30 mouse cellular contexts compared by ENCODE assay signal in genomic region chr1:175950421-175950820, GRCm38 (mm10). TPM values are rescaled to one million over a fixed set of nuclear protein-coding genes. Genes with fewer than 3 reads are reported as not detected.
A peak's percentile ranks its signal among the peaks of the same experiment; 100 is the strongest.
DNase-seq lines count a peak whose midpoint lies in the region; ATAC-seq lines count a peak whose summit lies in the region.
"Had no signal": no experiment of that assay in that cellular context is flagged by ENCODE, and none has a peak within 500 bp of the region (broad histone marks: within the 10 kb centered on the region; RNA-seq: fewer than 3 reads in every experiment).

No protein-coding gene starts in this region.

- no peaks in the 10 kb centered on the region for H3K27me3 ChIP-seq in embryonic facial prominence, embryonic 11.5 days (ENCODE audit: control insufficient read depth, insufficient read depth, low read length)
- no peaks in the 10 kb centered on the region for H3K27me3 ChIP-seq in embryonic facial prominence, embryonic 10.5 days (replicated peaks; ENCODE audit: low read depth, poor library complexity, severe bottlenecking)
- no peaks in the 10 kb centered on the region for H3K27me3 ChIP-seq in kidney, embryonic 15.5 days
- H3K27me3 ChIP-seq in kidney, embryonic 16.5 days (ENCODE audit: insufficient read depth, low read length): no peaks in the 10 kb centered on the region
- H3K27me3 ChIP-seq in embryonic facial prominence, embryonic 15.5 days: no peaks in the 10 kb centered on the region
- H3K27me3 ChIP-seq in limb, embryonic 12.5 days: no peaks in the 10 kb centered on the region
- H3K27me3 ChIP-seq: embryonic facial prominence, embryonic 12.5 days; forebrain, embryonic 12.5 days; Patski had no signal

- no peaks in the 10 kb centered on the region for H3K36me3 ChIP-seq in embryonic facial prominence, embryonic 11.5 days (replicated peaks; ENCODE audit: control insufficient read depth, insufficient read depth, low read depth, low read length)
- no peaks in the 10 kb centered on the region for H3K36me3 ChIP-seq in embryonic facial prominence, embryonic 10.5 days (replicated peaks)
- no peaks in the 10 kb centered on the region for H3K36me3 ChIP-seq in kidney, embryonic 15.5 days
- no peaks in the 10 kb centered on the region for H3K36me3 ChIP-seq in kidney, embryonic 16.5 days (ENCODE audit: insufficient read depth, low read length)
- H3K36me3 ChIP-seq in embryonic facial prominence, embryonic 15.5 days: no peaks in the 10 kb centered on the region
- H3K36me3 ChIP-seq in limb, embryonic 12.5 days: no peaks in the 10 kb centered on the region
- H3K36me3 ChIP-seq: embryonic facial prominence, embryonic 12.5 days; forebrain, embryonic 10.5 days; forebrain, embryonic 12.5 days had no signal

- intact Hi-C loops in gastrocnemius, postnatal 36 days (cut with DNase I): no loop called here

- H3K9me3 ChIP-seq in embryonic facial prominence, embryonic 11.5 days (replicated peaks; ENCODE audit: control insufficient read depth, low read length): no peaks in the 10 kb centered on the region
- H3K9me3 ChIP-seq in embryonic facial prominence, embryonic 10.5 days: no peaks in the 10 kb centered on the region
- no peaks in the 10 kb centered on the region for H3K9me3 ChIP-seq in kidney, embryonic 15.5 days (replicated peaks)
- H3K9me3 ChIP-seq in kidney, embryonic 16.5 days (ENCODE audit: low read length): no peaks in the 10 kb centered on the region; the same call in 1 of the 2 replicates
- H3K9me3 ChIP-seq in embryonic facial prominence, embryonic 15.5 days (replicated peaks): no peaks in the 10 kb centered on the region
- no peaks in the 10 kb centered on the region for H3K9me3 ChIP-seq in limb, embryonic 12.5 days
- H3K9me3 ChIP-seq: embryonic facial prominence, embryonic 12.5 days; forebrain, embryonic 12.5 days had no signal

- no peak overlapping the region for H3K27ac ChIP-seq in embryonic facial prominence, embryonic 11.5 days (replicated peaks; ENCODE audit: low read depth, low read length)
- no peak overlapping the region for H3K27ac ChIP-seq in embryonic facial prominence, embryonic 10.5 days (replicated peaks)
- no peak overlapping the region for H3K27ac ChIP-seq in kidney, embryonic 15.5 days
- no peak overlapping the region for H3K27ac ChIP-seq in kidney, embryonic 16.5 days (ENCODE audit: low read length)
- 0 out of 2 replicates have a peak overlapping the region, but pooled peaks have one; percentile 4 for H3K27ac ChIP-seq in embryonic facial prominence, embryonic 15.5 days (replicated peaks)
- H3K27ac ChIP-seq in limb, embryonic 12.5 days: no peak overlapping the region
- H3K27ac ChIP-seq: embryonic facial prominence, embryonic 12.5 days; forebrain, embryonic 10.5 days; forebrain, embryonic 12.5 days had no signal

- H3K4me1 ChIP-seq in embryonic facial prominence, embryonic 11.5 days (ENCODE audit: control insufficient read depth, insufficient read depth, low read length): no peaks in the 10 kb centered on the region
- H3K4me1 ChIP-seq in embryonic facial prominence, embryonic 10.5 days: peaks cover 6% of the 10 kb centered on the region; the same call in 1 of the 2 replicates
- 0 out of 2 replicates have a peak, but pooled peaks cover 3% of the 10 kb centered on the region for H3K4me1 ChIP-seq in kidney, embryonic 15.5 days
- H3K4me1 ChIP-seq in kidney, embryonic 16.5 days (ENCODE audit: insufficient read depth, low read length): no peaks in the 10 kb centered on the region
- no peaks in the 10 kb centered on the region for H3K4me1 ChIP-seq in embryonic facial prominence, embryonic 15.5 days
- H3K4me1 ChIP-seq in limb, embryonic 12.5 days (replicated peaks): no peaks in the 10 kb centered on the region
- H3K4me1 ChIP-seq: embryonic facial prominence, embryonic 12.5 days; forebrain, embryonic 10.5 days; forebrain, embryonic 12.5 days had no signal

- no peak overlapping the region for H3K9ac ChIP-seq in embryonic facial prominence, embryonic 11.5 days (replicated peaks; ENCODE audit: low read length)
- no peak overlapping the region for H3K9ac ChIP-seq in kidney, embryonic 15.5 days
- H3K9ac ChIP-seq in kidney, embryonic 16.5 days (replicated peaks; ENCODE audit: low read length): no peak overlapping the region
- H3K9ac ChIP-seq in embryonic facial prominence, embryonic 15.5 days: no peak overlapping the region
- no peak overlapping the region for H3K9ac ChIP-seq in limb, embryonic 12.5 days (replicated peaks)
- H3K9ac ChIP-seq: embryonic facial prominence, embryonic 12.5 days; forebrain, embryonic 12.5 days had no signal

- ATAC-seq in embryonic facial prominence, embryonic 11.5 days (replicated peaks; ENCODE audit: insufficient number of reproducible peaks, low FRiP score, low TSS enrichment, low read depth): 0 out of 2 replicates have a peak, but pooled peaks have one; percentile 75
- peak; percentile 49; the same call in 1 of the 2 replicates for ATAC-seq in kidney, embryonic 15.5 days (replicated peaks; ENCODE audit: low FRiP score)
- ATAC-seq in kidney, embryonic 16.5 days (ENCODE audit: low FRiP score, low TSS enrichment): no peak
- no peak for ATAC-seq in embryonic facial prominence, embryonic 15.5 days (ENCODE audit: insufficient number of reproducible peaks, low FRiP score, low TSS enrichment, low read depth)
- 0 out of 2 replicates have a peak, but pooled peaks have one; percentile 42 for ATAC-seq in limb, embryonic 12.5 days (ENCODE audit: insufficient number of reproducible peaks, insufficient read depth, low FRiP score, low TSS enrichment, low read depth)
- ATAC-seq: activated CD4-positive, CD25-positive, alpha-beta regulatory T cell, adult 4 months; forebrain, embryonic 14.5 days; forebrain, embryonic 16.5 days; Patski had no signal

- 51% methylated on average over 3 of the region's 3 CpGs for WGBS in embryonic facial prominence, embryonic 11.5 days
- WGBS in embryonic facial prominence, embryonic 10.5 days: 51% methylated on average over 3 of the region's 3 CpGs
- 69% methylated on average over 3 of the region's 3 CpGs for WGBS in kidney, embryonic 15.5 days
- WGBS in kidney, embryonic 16.5 days: 64% methylated on average over 3 of the region's 3 CpGs
- 44% methylated on average over 3 of the region's 3 CpGs for WGBS in embryonic facial prominence, embryonic 15.5 days
- 32% methylated on average over 3 of the region's 3 CpGs for WGBS in limb, embryonic 12.5 days

- no peak overlapping the region for H3K4me3 ChIP-seq in embryonic facial prominence, embryonic 11.5 days (ENCODE audit: low read depth, low read length)
- H3K4me3 ChIP-seq in embryonic facial prominence, embryonic 10.5 days: no peak overlapping the region
- H3K4me3 ChIP-seq in kidney, embryonic 15.5 days (replicated peaks): no peak overlapping the region
- no peak overlapping the region for H3K4me3 ChIP-seq in kidney, embryonic 16.5 days (ENCODE audit: low read length)
- H3K4me3 ChIP-seq in embryonic facial prominence, embryonic 15.5 days (replicated peaks): no peak overlapping the region
- no peak overlapping the region for H3K4me3 ChIP-seq in limb, embryonic 12.5 days (replicated peaks)
- H3K4me3 ChIP-seq: embryonic facial prominence, embryonic 12.5 days; erythroblast, embryonic 14.5 days; forebrain, embryonic 10.5 days; forebrain, embryonic 12.5 days had no signal

- DNase-seq in embryonic facial prominence, embryonic 11.5 days (ENCODE audit: low spot score): peak; percentile 56
- no peak for DNase-seq in embryonic facial prominence, embryonic 10.5 days (ENCODE audit: low spot score)
- no peak for DNase-seq in testis, postnatal 10 days (ENCODE audit: low spot score)
- no peak for DNase-seq in gastrocnemius, postnatal 36 days
- DNase-seq: adrenal gland, adult 8-10 months; adrenal gland, postnatal 14 days; adrenal gland, postnatal 36 days; cerebellum, adult 11-12 months; cerebellum, adult 9-10 months; cerebellum, postnatal 10 days; embryo, embryonic 11 days had no signal

- no peak overlapping the region for H3K4me2 ChIP-seq in embryonic facial prominence, embryonic 11.5 days (ENCODE audit: low read depth, low read length)
- H3K4me2 ChIP-seq in kidney, embryonic 15.5 days: no peak overlapping the region
- H3K4me2 ChIP-seq in kidney, embryonic 16.5 days (replicated peaks; ENCODE audit: low read depth, low read length): no peak overlapping the region
- no peak overlapping the region for H3K4me2 ChIP-seq in embryonic facial prominence, embryonic 15.5 days (replicated peaks)
- no peak overlapping the region for H3K4me2 ChIP-seq in limb, embryonic 12.5 days
- H3K4me2 ChIP-seq: embryonic facial prominence, embryonic 12.5 days; forebrain, embryonic 12.5 days had no signal

RNA-seq across cellular contexts. Expression of gene Rbm8a2, which starts 28.5 kb away (rescaled TPM):
- 0.61 and 1.1 TPM in 2 replicates for polyA plus RNA-seq in embryonic facial prominence, embryonic 11.5 days (2014; fragmentation: Nextera tagmentation; extraction: Ambion mirVana)
- polyA plus RNA-seq in embryonic facial prominence, embryonic 10.5 days (2016; fragmentation: Nextera tagmentation; extraction: Ambion mirVana): 0.69 and 0.98 TPM in 2 replicates
- polyA plus RNA-seq in kidney, embryonic 15.5 days (2015; fragmentation: Nextera tagmentation; extraction: Ambion mirVana): 0.62 and 0.73 TPM in 2 replicates
- polyA plus RNA-seq in kidney, embryonic 16.5 days (2015; fragmentation: Nextera tagmentation; extraction: Ambion mirVana): 0.35 and 1.5 TPM in 2 replicates
- 0.56 and 1.3 TPM in 2 replicates for polyA plus RNA-seq in embryonic facial prominence, embryonic 15.5 days (2015; fragmentation: Nextera tagmentation; extraction: Ambion mirVana)
- polyA plus RNA-seq in limb, embryonic 12.5 days (2016; fragmentation: Nextera tagmentation; extraction: Ambion mirVana): 0.73 and 1.1 TPM in 2 replicates
- not detected for total RNA-seq in gastrocnemius, postnatal 36 days (2021)
- total RNA-seq: adrenal gland, adult 18-20 months; adrenal gland, postnatal 14 days; adrenal gland, postnatal 36 days had no signal
- polyA plus RNA-seq: erythroblast, embryonic 14.5 days had no signal

RNA-seq across cellular contexts. Expression of gene Gm38100, which starts 30.3 kb away (rescaled TPM):
- polyA plus RNA-seq in embryonic facial prominence, embryonic 11.5 days (2014; fragmentation: Nextera tagmentation; extraction: Ambion mirVana): 0.11 TPM in 1 of 2 replicates, not detected in the other
- polyA plus RNA-seq in embryonic facial prominence, embryonic 10.5 days (2016; fragmentation: Nextera tagmentation; extraction: Ambion mirVana): 0.33 TPM in 1 of 2 replicates, not detected in the other
- polyA plus RNA-seq in kidney, embryonic 15.5 days (2015; fragmentation: Nextera tagmentation; extraction: Ambion mirVana): 0.16 TPM in 1 of 2 replicates, not detected in the other
- polyA plus RNA-seq in kidney, embryonic 16.5 days (2015; fragmentation: Nextera tagmentation; extraction: Ambion mirVana): not detected in 2 replicates
- 0.09 and 0.16 TPM in 2 replicates for polyA plus RNA-seq in embryonic facial prominence, embryonic 15.5 days (2015; fragmentation: Nextera tagmentation; extraction: Ambion mirVana)
- not detected in 2 replicates for polyA plus RNA-seq in limb, embryonic 12.5 days (2016; fragmentation: Nextera tagmentation; extraction: Ambion mirVana)
- not detected for total RNA-seq in gastrocnemius, postnatal 36 days (2021)
- total RNA-seq: adrenal gland, adult 18-20 months; adrenal gland, adult 8-10 months; adrenal gland, postnatal 14 days; adrenal gland, postnatal 36 days; ES-E14 had no signal
- polyA plus RNA-seq: activated CD4-positive, CD25-positive, alpha-beta regulatory T cell, adult 4 months; C2C12; cerebellum, adult 2 months; cortical plate, adult 2 months; embryonic facial prominence, embryonic 14.5 days; erythroblast, embryonic 14.5 days; forebrain, embryonic 14.5 days; frontal cortex, adult 2 months; Patski had no signal

Comparison
In these comparisons a context has a peak if more than half of its experiments do, and no peak if none do; other contexts are left out.
1. ATAC-seq: peak in embryonic facial prominence, embryonic 11.5 days (single experiment), kidney, embryonic 15.5 days (single experiment) and limb, embryonic 12.5 days (single experiment); none in kidney, embryonic 16.5 days (single experiment) and embryonic facial prominence, embryonic 15.5 days (single experiment).